Mouse (Mus musculus): ENCODE measurements at regions not wholly inside any gene's neighbourhood (a gene's known extent, or its start where the extent isn't known, plus 50 kb on each side); places are given as distances from the start of the nearest gene placed in this dataset.

- no peak for TF ChIP-seq POLR2A (IDR thresholded peaks at IDR 0.05; ENCODE audit: low read depth, low read length)
- no peak for TF ChIP-seq CTCF (IDR thresholded peaks at IDR 0.05; ENCODE audit: borderline replicate concordance, insufficient read depth, low read length)
Measured at GRCm38 (mm10) chrX:99369258-99369900, 101.7 kb downstream of the Pja1 start.
